Mouse (Mus musculus): ENCODE results near the gene Nup85.
A peak's percentile ranks its signal among the peaks of the same experiment; 100 is the strongest.

Gene Nup85

GRCm38 (mm10) chr11:115632247-115632646 is 68.0 kb downstream of the Nup85 start:
- DNase-seq (ENCODE audit: low spot score in 2 of 2): no peak

- peak in 1 of 2 experiments; percentile 58 for DNase-seq (ENCODE audit: low spot score in 2 of 2)
Observed at GRCm38 (mm10) chr11:115632862-115633261, 68.6 kb downstream of the Nup85 start.

Measured in natural killer cell, adult 2 months (primary cell).